Mouse (Mus musculus): ENCODE results near the gene Nup214.
A peak's percentile ranks its signal among the peaks of the same experiment; 100 is the strongest.

Nup214 gene

GRCm38 (mm10) chr2:32047323-32047722 is 73.1 kb downstream of the Nup214 start:
- no peak for DNase-seq

- no peak for DNase-seq
These were observed 77.6 kb downstream of the Nup214 start for GRCm38 (mm10) chr2:32051791-32052190.

- no peak for DNase-seq
These were observed 78.2 kb downstream of the Nup214 start for GRCm38 (mm10) chr2:32052418-32052817.

- no peak for DNase-seq
These were observed 81.2 kb downstream of the Nup214 start for GRCm38 (mm10) chr2:32055357-32055965.

GRCm38 (mm10) chr2:32056524-32056923 is 82.3 kb downstream of the Nup214 start:
- DNase-seq = no peak

GRCm38 (mm10) chr2:32057360-32057759 is 83.1 kb downstream of the Nup214 start:
- no peak for DNase-seq

GRCm38 (mm10) chr2:32057794-32058193 is 83.6 kb downstream of the Nup214 start:
- DNase-seq = no peak

GRCm38 (mm10) chr2:32058241-32058640 is 84.0 kb downstream of the Nup214 start:
- DNase-seq = no peak

GRCm38 (mm10) chr2:32058716-32059115 is 84.5 kb downstream of the Nup214 start:
- no peak for DNase-seq

- DNase-seq = no peak
These were observed 85.4 kb downstream of the Nup214 start for GRCm38 (mm10) chr2:32059613-32060012.

- DNase-seq = no peak
These were observed 86.1 kb downstream of the Nup214 start for GRCm38 (mm10) chr2:32060228-32060805.

- DNase-seq = no peak
These were observed 87.0 kb downstream of the Nup214 start for GRCm38 (mm10) chr2:32061189-32061588.

- no peak for DNase-seq
These were observed 87.7 kb downstream of the Nup214 start for GRCm38 (mm10) chr2:32061722-32062505.

GRCm38 (mm10) chr2:32062626-32063410 is 88.6 kb downstream of the Nup214 start:
- no peak for DNase-seq

- DNase-seq = no peak
These were observed 89.4 kb downstream of the Nup214 start for GRCm38 (mm10) chr2:32063451-32064151.

- no peak for DNase-seq
These were observed 90.7 kb downstream of the Nup214 start for GRCm38 (mm10) chr2:32064913-32065312.

GRCm38 (mm10) chr2:32065371-32065791 is 91.1 kb downstream of the Nup214 start:
- no peak for DNase-seq

GRCm38 (mm10) chr2:32066005-32066404 is 91.8 kb downstream of the Nup214 start:
- DNase-seq = peak; percentile 44

- DNase-seq = no peak
These were observed 94.8 kb downstream of the Nup214 start for GRCm38 (mm10) chr2:32068811-32069607.

GRCm38 (mm10) chr2:32070747-32071146 is 96.5 kb downstream of the Nup214 start:
- DNase-seq = no peak

GRCm38 (mm10) chr2:32074404-32074803 is 100.2 kb downstream of the Nup214 start:
- DNase-seq = peak; percentile 82

GRCm38 (mm10) chr2:32075368-32075767 is 101.1 kb downstream of the Nup214 start:
- peak; percentile 55 for DNase-seq

All from kidney, adult 18-20 months (tissue).